Mouse (Mus musculus) CD8-positive naive resting alpha-beta T cell, adult 2 months (primary cell): ENCODE results near the gene Gm1604a.
A peak's percentile ranks its signal among the peaks of the same experiment; 100 is the strongest.
"Not testable (repeated sequence)": the region's sequence is repeated elsewhere in the genome, so short reads cannot be mapped to it uniquely, and the experiment has no call there.

ENCODE experiments used
- DNase-seq, 2 experiments: peaks; one replicate each; pipeline ENCODE4 v3.0.0; 2022; ENCODE audit warnings: low read depth in 2 of 2, low spot score in 2 of 2

Gene Gm1604a

DNA sequence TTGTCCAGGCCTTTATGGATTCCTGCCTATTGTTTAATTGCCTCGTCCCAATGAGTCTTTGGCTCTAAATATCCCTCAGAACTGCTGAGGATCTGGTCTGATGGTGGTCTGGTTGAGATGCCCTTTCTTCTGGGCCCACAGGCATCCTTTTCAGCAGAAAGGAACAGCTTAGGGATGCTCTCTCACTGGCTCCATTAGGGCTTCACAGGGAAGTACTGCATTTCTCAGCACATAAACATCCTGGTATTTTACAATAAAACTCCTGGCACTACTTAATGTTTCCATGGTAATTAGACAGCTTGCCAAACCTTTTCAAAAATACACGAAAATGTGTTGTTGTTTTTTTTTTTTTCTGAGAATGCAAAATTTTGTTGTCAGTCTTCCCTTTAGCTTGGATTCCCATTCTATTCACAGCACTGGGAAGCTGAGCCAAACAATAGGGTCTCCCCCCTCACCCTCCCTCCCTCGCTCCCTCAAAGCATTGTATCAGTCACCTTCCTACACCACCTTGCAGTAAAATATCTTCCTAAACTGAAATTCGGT, 43.7 kb downstream of the Gm1604a start:
- not testable (repeated sequence) for DNase-seq

DNA sequence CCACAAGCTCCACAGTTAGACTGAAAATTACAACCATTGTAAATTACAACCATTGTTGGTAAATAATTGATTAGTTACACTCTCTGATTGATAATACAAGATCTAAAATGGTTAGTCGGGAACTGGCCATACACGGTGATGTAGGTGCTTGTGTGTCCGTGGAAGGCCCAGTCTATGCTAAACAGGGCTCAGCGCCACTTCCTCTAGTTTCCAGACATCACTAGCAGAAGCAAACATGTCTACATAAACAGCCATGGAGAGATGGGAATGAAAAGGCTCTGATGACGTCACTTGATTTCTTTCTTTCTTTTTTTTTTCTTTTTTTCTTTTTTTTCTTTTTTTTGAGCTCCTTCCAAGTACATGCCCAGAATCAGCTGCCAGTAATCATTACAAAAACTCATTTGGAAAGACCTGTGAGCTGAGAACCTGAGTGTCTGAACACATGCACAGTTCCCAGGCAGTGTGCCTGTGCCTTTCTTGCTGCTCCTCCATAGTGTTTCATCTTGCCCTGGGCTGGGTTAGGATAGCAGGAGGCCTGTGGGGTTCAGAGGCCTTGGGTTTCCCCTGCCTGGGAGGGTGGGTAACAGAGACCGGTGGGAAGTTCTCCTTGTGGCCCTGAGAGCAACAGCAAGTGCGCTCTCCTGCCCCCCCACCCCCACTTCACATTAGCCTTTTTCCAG, 44.3 kb downstream of the Gm1604a start:
- DNase-seq: not testable (repeated sequence)

DNA sequence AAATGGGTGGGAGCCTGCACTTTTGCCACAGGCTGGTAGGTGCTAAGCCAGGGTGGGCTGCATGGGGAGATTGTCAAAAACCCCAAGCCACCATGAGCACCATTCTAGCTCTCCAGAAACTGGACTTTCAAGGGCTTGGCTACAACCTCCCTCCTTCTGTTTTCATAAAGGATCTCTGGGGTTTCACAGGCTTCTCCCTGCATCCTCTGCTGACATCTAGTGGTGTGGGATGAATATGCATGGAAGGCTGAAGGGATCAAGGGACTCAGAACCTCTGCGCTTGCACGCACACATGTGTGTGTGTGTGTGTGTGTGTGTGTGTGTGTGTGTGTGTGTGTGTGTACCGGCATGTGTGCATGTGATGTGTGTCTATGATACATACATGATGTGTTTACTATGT, 49.1 kb downstream of the Gm1604a start:
- peak; percentile 35 to 42 for DNase-seq

DNA sequence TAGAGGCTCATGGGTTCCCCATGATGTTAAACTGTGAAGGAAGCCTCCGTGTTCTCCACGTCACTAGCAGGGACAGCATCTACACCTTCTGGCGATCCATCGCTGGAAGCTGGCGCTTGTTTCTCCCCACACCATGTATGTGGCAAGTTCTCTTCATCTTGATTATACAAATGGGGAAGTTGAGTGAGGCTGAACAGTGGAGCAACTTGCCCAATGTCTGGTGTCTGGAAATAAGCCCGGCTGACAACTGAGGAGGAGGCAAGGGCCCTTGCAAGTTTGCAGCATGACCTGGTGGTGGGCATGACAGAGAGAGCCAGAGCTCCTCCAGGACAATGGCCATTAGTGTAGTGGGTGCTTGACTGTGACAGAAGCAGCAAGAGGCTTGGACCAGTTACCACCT, 50.2 kb downstream of the Gm1604a start:
- DNase-seq: not testable (repeated sequence)

DNA sequence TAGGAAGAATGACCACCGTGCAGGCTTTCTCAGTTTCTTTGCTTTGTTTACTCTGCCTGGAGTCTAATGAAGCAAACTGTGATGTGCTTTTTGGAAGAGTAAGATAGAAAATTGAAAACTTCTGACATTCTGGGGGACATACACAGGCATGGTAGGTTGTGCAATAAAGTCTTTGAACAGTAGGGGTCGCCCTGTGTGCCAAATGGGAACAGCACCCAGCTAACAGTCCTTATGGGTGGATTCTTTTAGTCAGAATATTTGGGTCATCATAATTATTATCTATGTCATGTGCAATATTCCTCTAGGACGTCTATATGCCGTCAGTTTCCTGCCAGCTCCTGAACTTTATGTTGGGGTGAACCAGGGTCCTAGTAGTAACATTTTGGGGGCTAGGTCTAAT, 54.2 kb downstream of the Gm1604a start:
- peak; percentile 54 to 75 for DNase-seq

DNA sequence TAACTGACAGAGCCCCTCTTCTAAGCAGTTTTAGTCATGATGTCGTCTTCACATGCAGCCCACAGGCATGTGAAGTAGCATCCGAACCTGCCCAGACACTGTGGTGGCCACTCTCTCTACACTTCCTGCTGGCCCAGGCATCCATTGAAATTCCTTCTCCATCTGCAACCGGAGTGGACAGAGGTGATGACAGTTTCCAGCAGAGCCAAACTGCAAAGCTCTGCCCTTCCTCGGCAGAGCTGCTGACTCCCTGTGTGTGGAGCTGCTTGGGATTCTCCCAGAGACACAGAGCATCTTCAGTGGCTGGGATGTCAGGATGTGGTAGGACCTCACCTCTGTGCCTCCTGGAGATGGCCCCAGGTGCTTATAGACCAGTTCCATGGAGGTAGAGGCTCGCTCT, 59.2 kb downstream of the Gm1604a start:
- DNase-seq: not testable (repeated sequence)

DNA sequence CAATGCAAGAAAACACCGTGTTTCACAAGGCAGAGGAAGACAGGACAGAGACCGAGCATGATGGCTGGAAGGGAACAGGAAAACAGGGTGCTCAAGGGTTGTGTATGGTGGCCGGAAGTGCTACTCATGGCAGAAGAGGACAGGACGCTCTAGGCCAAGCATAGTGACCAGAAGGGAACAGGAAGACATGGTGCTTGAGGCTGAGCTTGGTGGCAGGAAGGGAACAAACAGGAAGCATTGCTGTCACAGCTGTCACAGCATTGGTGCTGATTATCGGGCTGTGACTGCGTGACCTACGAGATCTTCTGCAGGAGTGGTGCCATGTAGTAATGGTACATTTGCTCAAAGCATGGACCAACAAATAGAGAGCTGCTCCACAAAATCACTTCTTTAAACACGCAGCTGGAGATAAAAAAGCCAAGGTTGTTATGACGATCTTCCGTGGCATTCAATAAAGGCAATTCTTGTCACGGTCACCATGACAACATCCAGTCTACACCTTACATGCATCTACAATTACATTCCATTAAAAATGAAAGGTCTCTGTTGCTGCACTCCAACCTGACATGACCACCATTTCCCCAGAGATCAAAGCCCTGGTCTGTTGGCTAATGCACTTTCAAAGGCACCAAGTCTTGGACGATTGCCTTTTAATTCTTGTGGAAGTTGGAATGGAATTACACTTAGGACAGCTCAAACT, 60.3 kb downstream of the Gm1604a start:
- DNase-seq: not testable (repeated sequence)

DNA sequence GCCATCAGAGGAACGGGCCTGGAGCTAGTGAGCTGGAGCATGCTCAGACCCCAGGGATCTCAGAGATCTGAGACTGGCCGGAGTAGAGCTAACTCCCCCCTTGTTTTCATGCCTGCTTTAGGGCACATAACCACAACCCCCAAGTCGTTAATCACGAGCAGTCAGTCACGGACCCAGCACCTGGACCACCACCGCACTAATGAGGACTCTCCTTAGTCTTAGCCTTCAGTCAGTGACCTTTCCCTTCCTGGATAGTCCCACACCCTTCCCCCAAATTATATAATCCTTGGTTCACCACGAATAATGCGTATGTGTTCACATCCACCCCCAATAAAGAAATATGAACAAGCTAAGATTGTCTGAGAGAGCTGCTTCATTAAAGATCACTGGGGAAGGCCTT, 61.5 kb downstream of the Gm1604a start:
- not testable (repeated sequence) for DNase-seq

DNA sequence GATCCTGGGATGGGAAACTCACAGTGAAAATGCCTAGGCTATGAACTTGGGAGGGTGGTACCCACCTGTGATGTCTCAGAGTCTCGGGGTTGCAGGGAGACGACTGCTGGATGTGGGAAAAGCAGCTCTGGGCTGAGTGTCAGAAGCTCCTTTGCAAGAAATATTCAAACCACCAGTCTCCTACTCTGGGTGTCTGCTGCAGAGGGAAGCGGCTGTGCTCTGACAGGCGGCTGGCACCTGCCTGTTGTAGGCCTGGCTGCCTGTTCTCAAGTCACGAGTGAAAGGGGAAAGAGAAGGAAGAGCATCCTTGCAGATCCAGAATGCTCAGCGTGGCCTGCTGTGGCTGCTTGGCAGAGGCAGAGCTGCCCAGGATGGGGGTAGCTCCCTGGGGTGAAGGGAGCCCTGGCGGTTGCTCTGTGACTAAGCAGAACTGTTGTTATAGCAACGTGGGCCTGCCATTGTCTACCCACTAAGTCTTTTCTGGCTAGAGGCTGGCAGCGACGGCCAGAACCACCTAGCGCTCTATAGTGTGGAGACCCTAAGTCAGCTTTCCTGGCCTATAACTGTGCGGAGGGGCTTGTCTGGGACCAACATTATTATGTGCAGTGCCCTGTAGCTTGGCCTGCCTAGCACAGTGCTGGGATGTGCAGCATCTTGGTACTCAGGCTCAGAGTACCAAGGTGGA, 72.6 kb downstream of the Gm1604a start:
- DNase-seq: not testable (repeated sequence)

DNA sequence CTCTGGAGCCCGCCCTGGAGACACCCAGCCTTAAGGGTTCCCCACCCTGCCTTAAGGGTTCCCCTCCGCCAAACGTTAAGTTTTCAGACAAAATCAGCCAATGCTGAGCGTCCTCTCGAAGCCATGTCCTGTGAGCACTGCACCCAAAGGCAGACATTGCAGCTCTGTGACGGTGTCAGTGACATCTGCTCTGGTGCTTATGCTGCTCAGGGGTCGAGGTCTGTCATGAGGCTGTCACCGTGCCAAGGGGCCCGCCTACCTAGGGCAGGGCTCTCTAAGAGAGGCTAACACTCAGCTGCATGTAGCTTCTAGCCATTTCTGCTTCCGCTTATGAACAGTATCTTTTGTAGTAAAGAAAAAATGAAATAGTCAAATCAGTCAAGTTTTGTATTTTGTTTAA, 73.7 kb downstream of the Gm1604a start:
- DNase-seq: peak in 1 of 2 experiments; percentile 3

DNA sequence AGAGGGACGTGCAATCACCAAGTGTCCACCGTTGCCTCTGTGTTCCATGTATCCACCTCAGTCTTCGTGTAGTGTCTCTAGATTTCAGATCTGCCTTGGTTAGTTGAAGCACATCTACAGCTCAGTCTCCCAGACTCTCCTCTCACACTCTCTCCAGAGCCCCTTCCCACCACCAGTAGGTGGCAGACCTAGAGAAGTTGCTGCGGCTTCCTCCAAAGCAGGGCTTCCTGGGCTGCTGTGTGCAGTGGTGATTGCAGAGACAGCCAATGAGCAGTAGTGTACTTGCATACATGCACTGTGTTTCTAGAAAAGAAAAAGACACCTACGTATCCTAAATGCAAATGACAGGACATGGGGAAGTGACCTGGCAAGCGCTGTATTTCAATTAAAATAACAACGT, 77.6 kb downstream of the Gm1604a start:
- DNase-seq: not testable (repeated sequence)

DNA sequence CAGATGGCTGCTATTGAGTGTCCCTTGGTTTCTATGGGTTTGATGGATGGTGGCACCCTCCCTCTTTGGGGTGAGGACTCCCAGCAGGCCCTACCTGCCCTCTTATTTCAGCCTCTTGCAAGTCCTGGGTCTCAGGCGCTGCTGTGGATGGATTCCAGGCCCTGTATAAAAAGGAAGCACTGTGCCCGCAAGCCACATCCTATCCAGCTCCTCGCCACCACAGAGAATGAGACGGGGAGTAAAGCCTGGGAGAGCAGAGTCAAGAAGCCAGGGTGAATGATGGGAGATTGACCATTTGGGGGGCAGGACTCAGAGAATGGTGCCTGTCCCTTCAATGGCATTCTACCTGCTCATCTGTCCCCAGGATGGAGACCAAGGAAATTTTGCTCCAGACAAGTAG, 86.3 kb downstream of the Gm1604a start:
- DNase-seq: not testable (repeated sequence)

DNA sequence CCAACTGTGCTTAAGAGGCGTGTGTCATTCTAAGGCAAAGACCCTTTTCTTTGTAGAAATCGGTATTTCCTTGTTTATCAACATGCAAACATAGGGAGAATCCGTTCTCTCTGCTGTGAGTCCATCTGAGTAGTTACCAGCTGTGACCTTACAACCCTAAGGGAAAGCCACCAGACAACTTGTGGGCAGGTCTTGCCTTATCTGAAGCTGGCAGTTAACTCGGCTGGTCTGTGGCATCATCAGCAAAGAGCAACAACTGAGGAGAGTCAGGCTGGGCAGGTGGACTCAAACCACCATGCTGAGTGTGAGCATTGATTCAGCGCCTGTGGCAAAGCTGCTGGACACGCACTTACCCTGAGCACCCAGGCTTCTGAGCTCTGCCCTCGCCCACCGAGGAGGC, 90.9 kb downstream of the Gm1604a start:
- not testable (repeated sequence) for DNase-seq

DNA sequence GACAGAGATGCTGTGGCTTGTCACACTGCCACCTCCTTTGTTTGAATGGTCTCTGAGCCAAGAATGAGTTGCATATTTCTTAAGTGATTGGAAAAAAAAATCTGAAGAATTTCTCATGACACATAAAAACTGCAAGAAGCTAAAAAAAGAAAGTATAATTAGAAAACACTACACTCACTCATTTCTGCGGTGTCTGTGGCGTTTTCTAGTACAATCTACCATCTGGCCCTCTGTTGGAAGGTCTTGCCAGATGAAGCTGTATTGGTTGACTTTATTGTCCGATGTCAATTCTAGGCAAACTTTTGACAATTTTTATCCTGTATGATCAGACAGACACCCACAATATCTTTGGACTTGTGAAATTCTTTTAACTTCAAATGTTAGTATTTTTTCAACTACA, 95.5 kb downstream of the Gm1604a start:
- not testable (repeated sequence) for DNase-seq

DNA sequence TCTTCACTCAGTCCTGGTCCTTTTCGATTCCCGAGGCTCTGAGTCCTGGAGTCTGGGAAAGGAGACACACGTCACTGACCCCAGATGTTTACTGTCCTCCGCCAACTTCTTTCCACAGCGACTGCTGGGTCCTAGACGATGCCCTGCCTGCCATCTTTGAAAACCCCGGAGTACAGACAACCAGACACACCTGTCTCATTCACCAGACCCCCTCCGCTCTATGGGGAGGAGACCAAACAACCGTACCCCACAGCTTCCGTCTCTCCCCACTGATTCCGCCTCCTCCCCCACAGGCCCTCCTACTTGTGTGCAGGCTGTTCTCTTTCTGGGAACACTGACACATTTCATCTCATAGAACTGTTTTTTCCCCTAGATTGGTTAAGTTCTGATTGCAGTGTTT, 97.2 kb downstream of the Gm1604a start:
- not testable (repeated sequence) for DNase-seq

DNA sequence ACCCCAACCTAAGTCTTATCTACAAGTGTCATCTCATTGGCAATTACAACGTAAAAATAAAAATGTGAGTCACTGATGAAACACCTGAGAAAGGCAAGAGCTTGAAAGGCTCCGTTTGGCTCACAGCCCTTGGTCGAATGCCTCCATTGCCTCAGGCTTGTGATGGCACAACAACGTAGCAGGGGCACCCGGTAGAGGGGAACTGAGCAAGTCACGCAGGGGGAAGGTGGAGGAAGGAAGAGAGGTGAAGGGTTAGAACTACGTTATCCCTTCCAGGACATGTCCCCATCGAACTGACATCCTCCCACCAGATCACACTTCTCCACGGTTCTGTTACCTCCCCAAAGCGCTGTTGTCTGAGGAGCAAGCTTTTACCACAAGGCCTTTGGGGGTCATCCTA, 101.1 kb downstream of the Gm1604a start:
- not testable (repeated sequence) for DNase-seq

DNA sequence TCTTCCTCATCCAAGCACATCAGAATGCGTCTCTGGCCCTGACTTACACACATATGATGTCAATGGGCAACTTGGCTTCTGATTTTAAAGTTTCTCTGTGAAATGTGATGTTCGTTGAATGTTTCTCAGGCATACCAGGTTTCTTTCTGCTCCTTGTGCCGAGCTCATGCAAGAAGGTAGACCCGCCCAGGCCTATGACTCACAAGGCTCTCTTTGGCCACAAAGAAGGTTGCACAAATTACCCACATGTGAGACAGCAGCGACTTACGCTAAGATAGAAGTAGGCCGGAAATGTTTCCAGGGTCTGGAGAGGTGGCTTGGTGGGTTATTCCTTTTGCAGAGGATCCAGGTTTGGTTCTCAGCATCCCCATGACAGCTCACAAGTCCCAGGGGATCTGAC, 108.6 kb downstream of the Gm1604a start:
- DNase-seq: not testable (repeated sequence)

DNA sequence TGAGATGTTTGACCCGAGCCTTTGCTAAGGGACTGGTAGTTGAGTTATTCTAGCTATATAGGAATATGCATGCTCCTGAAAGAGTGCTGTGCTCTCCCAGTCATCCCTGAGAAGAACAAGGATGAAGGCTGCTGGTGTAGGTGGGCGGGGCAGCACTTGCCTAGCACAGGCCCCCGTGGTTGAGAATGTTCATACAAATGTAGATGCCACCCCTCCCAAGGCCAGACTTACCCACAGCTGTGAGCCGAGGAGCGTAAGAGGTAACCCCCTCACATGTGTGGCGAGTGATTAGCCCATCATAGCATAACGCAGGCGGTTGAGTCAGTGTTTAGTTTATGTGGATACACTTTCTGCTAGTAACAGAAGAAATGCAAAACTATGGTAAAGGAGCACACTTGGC, 109.9 kb downstream of the Gm1604a start:
- DNase-seq: not testable (repeated sequence)
